Mouse (Mus musculus) CD4-positive, CD25-positive, alpha-beta regulatory T cell (primary cell): ENCODE results near the gene Rhoa. TPM values are rescaled to one million over a fixed set of nuclear protein-coding genes. Genes with fewer than 3 reads are reported as not detected.

Experiments used
- polyA plus RNA-seq: library from polyadenylated mRNA; unstranded; fragments of 100-300 nt; shearing (Covaris generic); gene quantifications from one replicate; pipeline ENCODE4 v1.2.1, GENCODE M21; 2017

Gene Rhoa
- polyA plus RNA-seq = 433 TPM

DNA sequence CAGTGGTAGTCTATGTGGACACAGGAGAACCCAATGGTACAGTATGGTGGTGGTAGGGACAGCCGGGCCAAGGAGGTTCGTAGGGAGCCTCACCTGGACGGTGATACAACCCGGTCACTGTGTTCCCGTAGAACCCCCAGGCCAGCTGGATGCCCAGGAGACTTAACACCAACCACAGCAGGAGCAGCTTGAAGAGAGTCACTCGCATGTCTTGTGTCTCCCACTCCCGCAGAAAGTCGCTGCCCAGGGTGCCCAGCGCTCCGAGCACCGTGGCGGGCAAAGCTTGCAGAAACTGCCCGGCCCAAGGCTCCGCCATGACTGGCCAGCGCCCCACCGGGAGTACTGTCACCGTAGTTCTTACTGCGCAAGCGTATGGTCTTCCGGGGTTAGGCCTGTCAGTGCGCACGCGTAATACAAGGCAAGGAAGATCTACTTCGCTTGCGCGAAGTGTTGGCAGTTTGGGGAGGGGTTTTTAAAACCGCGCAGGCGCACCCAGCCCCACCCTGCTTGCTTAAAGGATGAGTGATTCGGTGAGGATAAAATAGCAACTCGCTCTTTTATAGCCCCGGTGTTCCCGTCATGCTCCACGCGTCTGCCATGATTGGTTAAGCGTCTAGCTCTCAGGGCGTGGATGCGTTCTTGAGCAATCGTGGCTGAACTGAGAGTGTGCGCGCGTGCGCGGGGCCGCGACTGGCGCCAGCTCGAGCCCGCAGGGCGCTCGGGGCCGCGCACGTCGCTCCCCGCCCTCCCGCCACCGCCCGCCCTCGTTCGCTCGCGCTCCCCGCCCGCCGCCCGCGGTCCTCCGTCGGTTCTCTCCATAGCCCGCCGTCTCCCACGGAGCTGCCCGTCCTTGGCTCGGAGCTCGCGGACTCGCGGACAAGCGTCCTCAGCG is at the start of gene Rhoa, which contains the start of gene Tcta:
Gene Rhoa (plus strand): TSS at position 501 of the 892 bp plus-strand sequence.
Gene Tcta (minus strand): TSS at position 532 of the 892 bp plus-strand sequence.

DNA sequence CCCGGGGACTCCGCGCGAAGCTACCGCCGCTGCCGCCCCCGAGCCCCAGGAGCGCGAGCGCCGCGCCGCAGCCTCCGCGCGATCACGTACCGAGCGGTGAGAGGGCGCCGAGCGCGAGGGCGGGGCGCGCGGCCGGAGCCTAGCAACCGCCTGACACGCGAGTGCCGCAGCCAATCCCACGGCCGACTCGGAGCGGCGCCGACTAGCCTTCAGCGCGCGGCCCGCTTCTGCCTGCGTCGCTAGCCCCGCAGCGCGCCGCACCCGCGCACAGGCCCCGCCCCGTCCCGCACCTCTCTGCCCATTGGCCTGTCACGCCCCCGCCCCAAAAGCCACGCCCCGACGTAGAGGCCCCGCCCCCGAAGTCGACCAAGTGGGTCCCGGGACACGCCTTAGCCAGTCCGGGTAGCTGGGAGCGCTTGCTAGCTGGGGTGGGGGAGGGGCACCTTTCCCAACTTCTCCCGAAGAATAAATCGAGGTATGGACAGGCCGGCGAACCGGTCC is 42.2 kb upstream of the Rhoa start, which contains the start of gene Dag1:
Gene Dag1 (minus strand): TSS at position 269 of the 501 bp plus-strand sequence.

GRCm38 (mm10) chr9:108290016-108290750 is 15.7 kb upstream of the Rhoa start, which contains the start of gene Nicn1:
Nicn1 (plus strand) TSS chr9:108290429.

DNA sequence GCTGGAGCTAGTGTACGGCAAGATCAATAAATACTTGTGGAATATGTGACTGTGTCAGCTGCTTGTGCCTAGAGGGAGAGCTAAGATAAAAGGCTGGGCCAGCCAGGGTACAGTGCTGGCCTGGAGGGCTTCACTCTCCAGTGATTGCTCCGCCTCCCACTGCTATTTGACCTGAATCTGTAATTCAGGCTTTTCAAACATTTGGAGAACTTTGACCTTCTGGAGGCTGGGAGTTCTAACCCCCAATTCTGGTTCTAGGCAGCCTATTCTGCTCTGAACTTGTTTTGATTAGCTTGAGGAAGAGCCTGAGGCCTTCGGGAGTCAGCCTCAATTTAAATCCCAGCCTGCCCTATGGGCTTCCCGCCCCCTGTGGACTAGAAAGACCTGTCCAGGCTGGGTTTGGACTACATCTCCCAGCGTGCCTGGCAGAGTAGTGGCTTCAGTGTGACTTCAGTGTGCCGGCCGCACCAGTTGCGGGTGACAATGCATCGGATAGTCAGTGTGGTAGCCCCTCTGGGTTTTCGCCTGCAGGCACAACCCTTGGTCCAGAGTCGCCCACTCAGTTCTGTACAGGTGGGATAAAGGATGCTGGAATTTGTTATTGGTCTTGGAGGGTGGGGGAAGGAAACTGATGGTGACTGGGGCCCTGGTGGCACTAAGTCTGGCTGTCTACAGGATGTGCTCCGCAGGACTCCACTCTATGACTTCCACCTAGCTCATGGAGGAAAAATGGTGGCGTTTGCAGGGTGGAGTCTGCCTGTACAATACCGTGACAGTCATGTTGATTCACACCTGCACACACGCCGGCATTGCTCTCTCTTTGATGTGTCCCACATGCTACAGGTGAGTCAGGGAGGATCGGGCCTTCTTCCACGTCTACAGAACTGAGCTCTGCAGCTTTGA is 9.2 kb upstream of the Rhoa start, which contains the start of gene Amt:
Gene Amt (plus strand): TSS at position 401 of the 903 bp plus-strand sequence.

DNA sequence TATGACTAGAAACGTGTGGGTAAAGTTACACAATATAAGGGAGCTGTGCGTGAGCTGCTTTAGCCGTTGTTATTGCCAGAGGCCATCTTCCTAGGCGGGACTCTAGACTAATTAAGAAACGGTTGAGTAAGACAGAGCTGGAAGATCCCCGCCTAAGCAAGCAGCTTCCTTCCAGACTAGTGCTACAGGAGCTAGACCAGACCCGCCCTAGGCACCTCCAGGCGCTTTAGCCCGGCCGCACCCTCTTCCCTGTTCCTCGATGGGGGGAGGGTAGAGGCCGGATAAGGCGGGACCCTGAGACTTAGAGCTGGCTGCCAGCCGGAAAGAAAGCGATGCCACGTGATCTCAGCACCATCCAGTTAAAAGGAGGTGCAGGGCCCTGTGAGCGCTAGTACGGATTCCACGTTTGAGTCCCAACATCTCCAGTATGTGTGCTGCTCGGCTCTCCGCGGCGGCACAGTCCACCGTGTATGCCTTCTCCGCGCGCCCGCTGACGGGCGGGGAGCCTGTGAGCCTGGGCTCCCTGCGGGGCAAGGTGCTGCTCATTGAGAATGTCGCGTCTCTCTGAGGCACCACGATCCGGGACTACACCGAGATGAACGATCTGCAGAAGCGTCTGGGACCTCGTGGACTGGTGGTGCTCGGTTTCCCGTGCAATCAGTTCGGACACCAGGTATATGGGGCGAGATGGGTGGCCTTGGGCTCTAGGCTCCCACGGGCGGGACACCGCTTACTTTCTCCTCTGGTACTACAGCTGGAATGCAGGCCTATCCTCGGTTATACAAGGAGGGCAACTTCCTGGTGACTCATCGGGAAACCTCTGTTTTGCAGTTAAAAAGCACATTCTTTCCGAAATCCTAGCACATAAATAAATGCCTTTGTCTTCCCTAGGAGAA is 33.2 kb downstream of the Rhoa start, which contains the start of gene Gpx1:
Gene Gpx1 (plus strand): TSS at position 18 of the 896 bp plus-strand sequence.

DNA sequence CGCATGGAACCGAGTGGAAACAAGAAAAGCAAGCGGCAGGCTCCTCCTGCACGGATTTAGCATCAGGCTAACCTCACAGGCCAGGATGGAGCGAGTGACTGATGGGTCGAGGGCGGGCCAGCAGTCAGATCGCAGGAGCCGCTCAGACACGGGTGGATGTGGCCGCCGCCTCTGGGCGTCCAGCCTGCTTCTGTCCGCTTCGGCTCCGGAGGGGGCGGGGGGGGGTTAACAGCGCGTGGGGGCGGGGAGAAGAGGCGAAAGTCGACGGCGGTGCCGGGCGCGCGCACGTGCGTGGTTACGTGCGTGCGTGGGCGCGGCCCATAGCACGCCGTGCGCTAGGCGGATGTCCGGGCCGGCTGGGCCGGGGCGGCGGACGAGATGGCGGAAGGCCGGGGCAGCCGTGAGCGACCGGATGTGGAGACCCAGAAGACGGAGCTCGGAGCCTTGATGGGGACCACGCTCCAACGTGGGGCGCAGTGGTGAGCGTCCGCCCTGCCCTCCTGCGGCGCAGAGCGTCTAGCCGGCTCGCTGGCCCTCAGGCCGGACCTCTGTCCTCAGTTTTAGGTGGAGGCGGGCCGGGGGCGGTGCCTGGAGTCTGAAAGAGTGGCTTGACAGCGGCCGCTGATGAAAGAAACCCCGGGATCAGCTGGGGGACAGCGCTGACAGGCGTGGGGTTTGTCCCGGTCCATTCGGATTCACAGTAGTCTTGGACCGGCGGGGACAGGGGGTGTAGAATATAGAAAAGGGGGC is 41.8 kb downstream of the Rhoa start, which contains the start of gene Usp4:
Gene Usp4 (plus strand): TSS at position 314 of the 750 bp plus-strand sequence.

Other genes with a start within 250 kb of the Rhoa start
- 1.5 TPM for gene Mst1, start 225.7 kb upstream of the Rhoa start, polyA plus RNA-seq
- gene Rnf123, start 222.8 kb upstream of the Rhoa start, polyA plus RNA-seq = 146 TPM
- gene Apeh, start 211.5 kb upstream of the Rhoa start, polyA plus RNA-seq = 118 TPM
- gene Bsn, start 115.7 kb upstream of the Rhoa start, polyA plus RNA-seq = 0.56 TPM
- gene Dag1, start 42.2 kb upstream of the Rhoa start, polyA plus RNA-seq = 21.4 TPM
- 2.1 TPM for gene Nicn1, start 15.7 kb upstream of the Rhoa start, polyA plus RNA-seq
- gene Amt, start 9.3 kb upstream of the Rhoa start, polyA plus RNA-seq = 0.48 TPM
- 24.7 TPM for gene Tcta, start within 50 bp of the Rhoa start, polyA plus RNA-seq
- 563 TPM for gene Gpx1, start 32.8 kb downstream of the Rhoa start, polyA plus RNA-seq
- 145 TPM for gene Usp4, start 41.7 kb downstream of the Rhoa start, polyA plus RNA-seq
- gene 1700102P08Rik, start 86.7 kb downstream of the Rhoa start, polyA plus RNA-seq = 2.2 TPM
- 0.08 TPM for gene Ccdc36, start 122.4 kb downstream of the Rhoa start, polyA plus RNA-seq
- not detected for gene BC048562, start 130.4 kb downstream of the Rhoa start, polyA plus RNA-seq
- 45.2 TPM for gene Ccdc71, start 154.4 kb downstream of the Rhoa start, polyA plus RNA-seq
- 10.2 TPM for gene Klhdc8b, start 155.5 kb downstream of the Rhoa start, polyA plus RNA-seq
- 0.48 TPM for gene Lamb2, start 173.6 kb downstream of the Rhoa start, polyA plus RNA-seq
- 133 TPM for gene Usp19, start 184.5 kb downstream of the Rhoa start, polyA plus RNA-seq
- gene Qars, start 201.6 kb downstream of the Rhoa start, polyA plus RNA-seq = 92.7 TPM
- 159 TPM for gene Qrich1, start 210.7 kb downstream of the Rhoa start, polyA plus RNA-seq